Mouse (Mus musculus) hindbrain, embryonic 11.5 days (tissue): ENCODE measurements around the gene Mrpl41. TPM values are rescaled to one million over a fixed set of nuclear protein-coding genes. Genes with fewer than 3 reads are reported as not detected.

Experiments
- ATAC-seq: fragments of 200-750 bp; cut with Nextera tagmentation; 2 replicates; pipeline ENCODE4 v1.8.0; 2017; ENCODE audit warnings: mild to moderate bottlenecking, moderate TSS enrichment, moderate library complexity; ENCODE audit not compliant: low FRiP score
- DNase-seq: peaks from one replicate; pipeline ENCODE4 v3.0.0-alpha.2; 2015; ENCODE audit warnings: low spot score
- H3K27ac ChIP-seq: fragments of 300-500 bp; sonication (generic); 2 replicates; pipeline ENCODE4 v1.5.1; 2014; ENCODE audit warnings: mild to moderate bottlenecking, low read depth, low read length
- H3K27me3 ChIP-seq: fragments of 300-500 bp; sonication (generic); 2 replicates; pipeline ENCODE4 v1.6.1; 2014; ENCODE audit warnings: mild to moderate bottlenecking, low read length, moderate library complexity, mixed read lengths; ENCODE audit not compliant: control insufficient read depth, insufficient read depth
- H3K36me3 ChIP-seq: fragments of 300-500 bp; sonication (generic); 2 replicates; pipeline ENCODE4 v1.6.1; 2014; ENCODE audit warnings: mild to moderate bottlenecking, low read length, moderate library complexity, mixed read lengths; ENCODE audit not compliant: control insufficient read depth, insufficient read depth
- H3K4me1 ChIP-seq: fragments of 300-500 bp; sonication (generic); replicated peaks from 2 replicates; pipeline ENCODE4 v1.6.1; 2014; ENCODE audit warnings: low read length, mixed read lengths; ENCODE audit not compliant: control insufficient read depth, insufficient read depth
- H3K4me2 ChIP-seq: fragments of 300-500 bp; sonication (generic); replicated peaks from 2 replicates; pipeline ENCODE4 v1.6.1; 2014; ENCODE audit warnings: mild to moderate bottlenecking, low read depth, low read length
- H3K4me3 ChIP-seq: fragments of 300-500 bp; sonication (generic); 2 replicates; pipeline ENCODE4 v1.5.1; 2014; ENCODE audit warnings: low read depth, low read length
- H3K9ac ChIP-seq: fragments of 300-500 bp; sonication (generic); 2 replicates; pipeline ENCODE4 v1.6.1; 2014; ENCODE audit warnings: low read depth, low read length
- H3K9me3 ChIP-seq: fragments of 300-500 bp; sonication (generic); 2 replicates; pipeline ENCODE4 v1.6.1; 2016; ENCODE audit warnings: low read length; ENCODE audit not compliant: control insufficient read depth
- WGBS: fragments of 180-500 bp; shearing (Covaris S2); extraction: QIAGEN DNeasy Blood & Tissue Kit; methylation state at CpG from one replicate; pipeline ENCODE4 v1.1.7; 2014; 5-methylcytosine and 5-hydroxymethylcytosine counted together
- polyA plus RNA-seq: library from polyadenylated mRNA; unstranded; fragments of >200 nt; fragmentation: Nextera tagmentation; extraction: Ambion mirVana; gene quantifications from 2 replicates; pipeline ENCODE4 v1.2.1, GENCODE M21; 2014

Mrpl41 gene
- 165 and 167 TPM in 2 replicates for polyA plus RNA-seq

DNA sequence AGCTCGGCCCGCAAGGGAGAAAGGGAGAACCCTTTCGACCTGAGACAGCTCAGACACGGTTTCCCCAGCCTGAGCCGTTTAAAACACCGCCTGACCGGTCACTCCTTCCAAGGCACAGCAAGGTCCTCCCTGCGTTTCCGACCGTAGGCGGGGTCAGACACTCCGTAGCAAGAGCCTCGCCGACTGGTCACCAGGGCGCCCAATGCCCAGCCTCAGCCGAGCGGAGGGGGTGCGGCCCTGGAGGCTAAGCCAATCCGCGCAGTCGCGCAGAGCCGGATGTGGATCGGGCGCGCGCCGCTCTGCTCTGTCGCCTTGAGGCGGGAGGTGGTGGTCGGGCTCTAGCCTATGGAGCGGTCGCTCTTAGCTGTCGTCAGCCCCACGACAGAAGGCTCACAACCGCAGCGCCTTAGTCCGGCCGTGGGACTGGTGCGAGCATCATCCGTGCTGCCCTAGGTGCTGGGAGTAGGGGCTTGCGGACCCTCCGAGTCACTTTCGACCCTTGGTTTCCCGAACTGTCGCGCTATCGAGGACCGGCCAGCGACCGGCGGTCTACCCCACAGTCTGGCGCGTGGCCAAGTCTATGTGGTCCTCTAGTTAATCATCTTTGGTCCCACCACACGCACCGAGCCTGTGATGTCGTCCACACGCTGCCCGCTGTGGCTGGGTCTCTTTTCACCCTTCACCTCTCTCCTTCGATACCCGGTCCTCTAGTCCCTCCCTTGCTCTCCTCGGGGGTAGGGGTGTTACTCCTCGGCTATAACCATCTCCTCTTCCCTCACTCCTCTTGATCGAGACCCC, at the start of gene Mrpl41:
TSS of gene Mrpl41 (minus strand) at position 193 of the 798 bp plus-strand sequence.
- ATAC-seq (peak; percentile 100), DNase-seq (peak; percentile 97)
- WGBS: under 1% methylated on average over 63 of the region's 64 CpGs
- Histone ChIP-seq H3K9ac (peak within 1 kb of the TSS; percentile 71), H3K9me3 (no peaks in the 10 kb centered on the region), H3K4me2 (peak within 1 kb of the TSS; percentile 94), H3K27ac (peak within 1 kb of the TSS; percentile 82), H3K4me3 (peak within 1 kb of the TSS; percentile 57), H3K27me3 (no peaks in the 10 kb centered on the region), H3K36me3 (no peaks in the 10 kb centered on the region), H3K4me1 (peaks cover 3% of the 10 kb centered on the region; the same call in 1 of the 2 replicates)

DNA sequence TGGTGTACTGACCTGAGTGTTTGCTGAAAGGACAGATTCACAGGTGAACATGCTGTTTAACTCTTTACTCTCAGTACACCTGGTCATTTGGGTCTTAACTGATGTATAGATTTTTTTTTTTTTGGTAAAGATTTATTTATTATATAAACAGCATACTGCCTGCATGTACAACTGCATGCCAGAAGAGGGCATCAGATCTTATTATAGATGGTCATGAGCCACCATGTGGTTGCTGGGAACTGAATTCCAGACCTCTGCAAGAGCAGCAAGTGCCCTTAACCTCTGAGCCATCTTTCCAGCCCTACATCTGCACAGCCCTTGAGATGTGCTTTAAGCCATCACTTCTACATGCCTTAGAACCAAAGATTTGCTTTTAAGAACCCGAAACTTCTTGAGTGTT, 47.8 kb upstream of the Mrpl41 start:
- ATAC-seq (no peak), DNase-seq (no peak)
- no peak overlapping the region for H3K4me3 ChIP-seq
- H3K9me3 ChIP-seq: no peaks in the 10 kb centered on the region
- H3K36me3 ChIP-seq: no peaks in the 10 kb centered on the region
- no peaks in the 10 kb centered on the region for H3K27me3 ChIP-seq
- H3K4me2 ChIP-seq: no peak overlapping the region
- H3K27ac ChIP-seq: no peak overlapping the region
- no peaks in the 10 kb centered on the region for H3K4me1 ChIP-seq
- no peak overlapping the region for H3K9ac ChIP-seq
- 97% methylated on average over 1 of the region's 1 CpGs for WGBS

DNA sequence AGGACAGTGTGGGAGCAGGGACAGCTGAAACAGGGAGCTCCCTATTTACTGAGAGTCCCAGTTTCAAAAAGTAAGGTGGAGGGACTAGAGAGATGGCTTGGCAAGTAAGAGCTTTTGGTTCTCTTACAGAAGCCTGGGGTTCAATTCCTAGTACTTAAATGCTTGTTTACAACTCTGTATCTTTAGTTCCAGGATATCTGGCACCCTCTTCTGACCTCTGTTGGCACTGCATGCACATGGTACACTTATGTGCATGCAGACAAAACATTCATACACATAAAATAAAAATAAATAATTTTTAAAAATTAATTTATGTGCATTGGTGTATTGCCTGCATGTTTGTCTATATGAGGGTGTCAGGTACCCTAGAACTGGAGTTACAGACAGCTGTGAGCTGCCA, 33.4 kb upstream of the Mrpl41 start:
- Histone ChIP-seq H3K4me2 (no peak overlapping the region), H3K4me1 (no peaks in the 10 kb centered on the region), H3K36me3 (no peaks in the 10 kb centered on the region), H3K4me3 (no peak overlapping the region), H3K27ac (no peak overlapping the region), H3K27me3 (no peaks in the 10 kb centered on the region), H3K9me3 (no peaks in the 10 kb centered on the region), H3K9ac (no peak overlapping the region)
- ATAC-seq (no peak), DNase-seq (no peak)

DNA sequence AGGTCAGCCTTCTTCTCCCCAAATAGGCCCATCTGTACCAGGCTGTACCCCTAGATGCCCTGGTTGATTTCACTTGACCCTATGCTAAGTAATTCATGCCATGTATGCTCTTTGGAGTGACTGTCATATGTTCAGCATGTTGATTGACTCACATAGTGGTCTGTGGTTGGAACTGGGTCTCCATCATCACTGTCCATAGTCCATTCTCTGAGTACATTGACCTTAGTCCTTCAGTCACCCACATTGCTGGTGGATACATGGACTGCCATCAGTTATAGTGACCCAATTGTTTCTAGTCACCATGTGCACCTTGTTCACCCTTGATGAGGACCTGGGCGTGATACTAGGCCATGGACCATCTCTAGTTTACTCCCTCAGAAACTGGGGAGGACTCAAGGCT, 31.9 kb upstream of the Mrpl41 start:
- WGBS: 82% methylated on average over 1 of the region's 1 CpGs
- no peaks in the 10 kb centered on the region for H3K27me3 ChIP-seq
- H3K9ac ChIP-seq: no peak overlapping the region
- no peaks in the 10 kb centered on the region for H3K9me3 ChIP-seq
- no peak overlapping the region for H3K4me2 ChIP-seq
- H3K27ac ChIP-seq: no peak overlapping the region
- H3K36me3 ChIP-seq: no peaks in the 10 kb centered on the region
- no peaks in the 10 kb centered on the region for H3K4me1 ChIP-seq
- DNase-seq (no peak), ATAC-seq (no peak)
- H3K4me3 ChIP-seq: no peak overlapping the region

DNA sequence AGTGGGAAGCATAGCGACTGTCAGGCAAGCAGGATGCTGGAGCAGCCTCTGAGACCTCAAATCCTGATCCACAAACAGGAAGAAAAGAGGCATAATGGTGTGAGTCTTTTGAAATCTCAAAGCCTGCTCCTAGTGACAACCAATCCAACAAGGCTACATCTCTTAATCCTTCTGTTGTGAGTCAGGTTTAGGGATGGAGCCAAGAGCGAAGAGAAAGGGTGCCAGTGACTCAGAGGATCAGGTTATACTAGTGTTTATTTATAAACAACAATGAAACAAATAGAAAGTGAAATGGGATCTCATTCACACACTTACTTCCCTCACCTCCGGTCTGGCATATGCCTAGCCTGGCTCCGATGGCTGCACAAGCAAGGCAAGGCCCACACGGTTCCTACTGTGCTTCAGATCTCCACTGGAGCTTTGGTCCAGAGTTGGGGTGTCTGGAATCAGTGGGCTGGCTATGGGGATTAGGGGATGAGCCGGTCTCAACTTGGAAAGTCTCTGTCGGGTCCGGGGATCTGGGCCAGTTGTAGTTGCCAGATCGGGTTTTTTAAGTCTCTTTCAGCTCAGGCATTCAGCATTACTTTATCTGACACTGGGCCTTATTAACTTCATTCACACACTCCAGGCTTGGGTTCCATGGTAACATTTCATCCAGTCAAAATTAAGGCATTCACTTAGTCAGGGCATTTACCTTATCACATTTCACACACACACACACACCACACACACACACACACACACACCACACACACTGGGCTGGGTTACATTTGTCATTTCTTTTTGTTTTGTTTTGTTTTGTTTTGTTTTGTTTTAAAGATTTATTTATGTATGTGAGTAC, 29.3 kb upstream of the Mrpl41 start:
- no peak overlapping the region for H3K9ac ChIP-seq
- DNase-seq: no peak
- no peaks in the 10 kb centered on the region for H3K9me3 ChIP-seq
- no peak for ATAC-seq
- H3K27ac ChIP-seq: no peak overlapping the region
- no peaks in the 10 kb centered on the region for H3K27me3 ChIP-seq
- WGBS: 79% methylated on average over 9 of the region's 9 CpGs
- H3K36me3 ChIP-seq: no peaks in the 10 kb centered on the region
- no peak overlapping the region for H3K4me2 ChIP-seq
- no peaks in the 10 kb centered on the region for H3K4me1 ChIP-seq
- H3K4me3 ChIP-seq: no peak overlapping the region

DNA sequence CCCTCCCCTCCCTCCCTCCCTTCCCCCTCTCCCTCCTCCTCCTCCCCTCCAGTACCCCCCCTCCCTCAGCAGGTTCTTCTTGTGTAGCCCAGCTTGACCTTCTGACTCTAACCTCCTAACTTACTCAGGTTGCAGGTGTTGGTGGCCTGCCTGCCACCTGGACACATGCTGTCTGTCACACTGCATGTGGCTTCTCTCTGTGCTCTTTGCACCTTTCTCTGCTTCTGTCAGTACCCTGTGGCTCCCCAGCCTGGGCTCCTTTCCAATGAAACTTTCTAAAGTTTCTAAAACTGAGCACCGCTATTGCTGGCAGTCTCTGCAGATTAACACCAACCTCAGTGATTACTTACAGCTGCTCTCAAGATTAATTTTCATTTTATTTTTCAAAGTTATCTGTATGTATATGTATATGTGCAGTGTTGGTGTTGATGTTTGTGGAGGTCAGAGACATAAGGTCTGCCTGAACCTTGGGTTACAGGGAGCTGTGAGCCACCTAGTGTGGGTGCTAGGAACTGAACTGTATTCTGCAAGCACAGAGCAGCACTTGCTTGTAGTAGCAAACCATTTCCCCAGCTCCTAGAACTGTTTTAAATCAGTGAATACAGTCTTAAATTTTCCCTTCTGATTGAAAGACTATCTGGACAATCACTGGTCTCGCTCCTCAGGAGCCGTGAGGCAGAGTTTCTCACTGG, 25.8 kb upstream of the Mrpl41 start:
- 79% methylated on average over 3 of the region's 3 CpGs for WGBS
- Histone ChIP-seq H3K4me1 (no peaks in the 10 kb centered on the region), H3K9me3 (no peaks in the 10 kb centered on the region), H3K27ac (no peak overlapping the region), H3K27me3 (no peaks in the 10 kb centered on the region), H3K36me3 (no peaks in the 10 kb centered on the region), H3K9ac (no peak overlapping the region), H3K4me2 (no peak overlapping the region), H3K4me3 (no peak overlapping the region)
- ATAC-seq (no peak), DNase-seq (peak; percentile 34)

DNA sequence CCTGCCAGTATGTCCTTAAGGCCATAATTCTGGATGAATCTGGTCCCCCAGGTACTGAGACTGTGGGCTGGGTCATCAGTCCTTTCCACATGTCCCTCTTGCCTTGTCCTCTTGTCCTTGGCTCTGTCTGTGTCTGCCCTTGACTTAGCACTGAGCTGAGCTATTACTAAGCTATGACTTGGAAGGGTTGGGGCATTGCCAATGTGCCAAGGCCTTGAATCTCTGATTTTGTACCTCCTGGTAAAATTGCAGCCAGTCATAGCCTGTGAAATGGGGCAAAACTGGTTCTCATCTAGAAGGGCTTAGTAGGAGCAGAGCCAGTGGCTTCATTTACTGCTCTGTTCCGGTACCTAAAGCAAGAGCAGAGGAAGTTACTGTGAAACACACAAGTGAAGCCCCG, 21.6 kb upstream of the Mrpl41 start:
- 81% methylated on average over 2 of the region's 2 CpGs for WGBS
- H3K36me3 ChIP-seq: no peaks in the 10 kb centered on the region

DNA sequence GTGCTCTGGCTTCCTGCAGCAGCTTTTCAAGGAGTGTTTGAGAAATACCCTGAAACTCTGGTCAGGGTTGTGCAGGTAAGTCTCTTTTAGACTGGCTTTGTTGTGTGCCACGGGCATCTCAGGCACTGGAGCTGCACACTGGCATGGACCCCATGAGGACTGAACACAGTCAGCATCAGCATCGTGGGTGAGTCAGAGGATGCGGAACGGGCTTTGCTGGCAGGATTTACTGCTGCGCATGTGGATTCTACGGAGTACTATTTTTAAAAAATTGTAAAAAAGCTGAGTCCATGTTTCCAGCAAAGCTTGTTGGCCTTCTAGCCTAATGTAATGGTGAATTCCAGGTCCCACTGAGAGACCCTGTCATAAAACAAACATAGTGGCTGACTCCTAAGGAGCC, 20.4 kb upstream of the Mrpl41 start:
- H3K4me1 ChIP-seq: no peaks in the 10 kb centered on the region
- WGBS: 96% methylated on average over 6 of the region's 6 CpGs
- no peaks in the 10 kb centered on the region for H3K9me3 ChIP-seq
- H3K4me3 ChIP-seq: no peak overlapping the region
- no peak overlapping the region for H3K4me2 ChIP-seq
- no peak overlapping the region for H3K9ac ChIP-seq
- no peak for ATAC-seq
- no peak for DNase-seq
- no peaks in the 10 kb centered on the region for H3K36me3 ChIP-seq
- no peaks in the 10 kb centered on the region for H3K27me3 ChIP-seq
- H3K27ac ChIP-seq: no peak overlapping the region

More for the DNA sequence above, 21.6 kb upstream of the Mrpl41 start:
- no peak overlapping the region for H3K27ac ChIP-seq
- ATAC-seq: no peak
- no peak overlapping the region for H3K9ac ChIP-seq
- no peaks in the 10 kb centered on the region for H3K27me3 ChIP-seq
- no peak overlapping the region for H3K4me2 ChIP-seq
- H3K4me1 ChIP-seq: no peaks in the 10 kb centered on the region
- no peaks in the 10 kb centered on the region for H3K9me3 ChIP-seq
- no peak for DNase-seq
- H3K4me3 ChIP-seq: no peak overlapping the region
